Mouse (Mus musculus): ENCODE data around the gene Mapk8ip1. TPM values are rescaled to one million over a fixed set of nuclear protein-coding genes. Genes with fewer than 3 reads are reported as not detected.

Mapk8ip1 gene
- polyA plus RNA-seq, 1 experiment from 2014 or later: 22.0 TPM

DNA sequence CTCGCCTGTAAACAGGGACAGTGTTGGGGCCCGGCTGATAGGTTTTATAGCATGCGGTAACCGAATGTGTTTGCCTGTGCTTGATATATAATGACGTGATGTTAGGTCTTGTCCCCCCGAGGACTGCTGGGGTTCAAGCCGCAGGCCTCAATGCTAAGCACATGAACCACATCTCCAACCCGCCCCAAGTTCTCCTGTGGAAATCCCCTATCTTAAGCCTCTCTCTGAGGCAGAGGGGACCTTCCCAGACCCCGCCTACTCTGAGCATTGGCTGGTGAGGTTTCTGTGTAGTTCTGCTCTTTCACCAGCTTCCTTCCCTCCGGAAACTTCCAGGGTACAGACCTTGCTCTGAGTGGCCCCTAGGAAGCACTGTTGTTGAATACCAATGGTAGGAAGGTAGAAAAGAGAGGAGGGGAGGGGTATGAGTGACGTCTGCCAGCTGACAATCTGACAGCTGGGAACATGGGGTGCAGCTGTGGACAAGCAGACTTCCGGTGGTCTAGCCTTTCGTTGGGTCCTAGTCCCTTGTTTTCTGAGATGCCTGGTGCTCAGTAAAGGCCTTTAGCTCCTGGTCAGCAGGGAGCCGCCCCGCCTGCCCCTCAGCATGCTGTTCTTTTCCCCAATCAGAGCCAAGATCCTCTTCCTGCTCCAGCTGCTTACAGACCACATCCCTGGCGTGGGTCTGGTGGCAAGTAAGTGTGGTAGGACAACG lies 21.1 kb downstream of the Mapk8ip1 start:
- H3K4me1 ChIP-seq: peaks cover 9% of the 10 kb centered on the region
- WGBS: 77% methylated on average over 17 of the region's 17 CpGs
- no peak overlapping the region for H3K4me2 ChIP-seq
- H3K27ac ChIP-seq: no peak overlapping the region
- peaks cover 80% of the 10 kb centered on the region for H3K36me3 ChIP-seq
- H3K27me3 ChIP-seq: no peaks in the 10 kb centered on the region
- no peaks in the 10 kb centered on the region for H3K9me3 ChIP-seq
- H3K9ac ChIP-seq: no peak overlapping the region
- no peak for ATAC-seq (ENCODE audit: insufficient number of reproducible peaks, insufficient read depth, low FRiP score, low TSS enrichment, low read depth)
- no peak overlapping the region for H3K4me3 ChIP-seq

DNA sequence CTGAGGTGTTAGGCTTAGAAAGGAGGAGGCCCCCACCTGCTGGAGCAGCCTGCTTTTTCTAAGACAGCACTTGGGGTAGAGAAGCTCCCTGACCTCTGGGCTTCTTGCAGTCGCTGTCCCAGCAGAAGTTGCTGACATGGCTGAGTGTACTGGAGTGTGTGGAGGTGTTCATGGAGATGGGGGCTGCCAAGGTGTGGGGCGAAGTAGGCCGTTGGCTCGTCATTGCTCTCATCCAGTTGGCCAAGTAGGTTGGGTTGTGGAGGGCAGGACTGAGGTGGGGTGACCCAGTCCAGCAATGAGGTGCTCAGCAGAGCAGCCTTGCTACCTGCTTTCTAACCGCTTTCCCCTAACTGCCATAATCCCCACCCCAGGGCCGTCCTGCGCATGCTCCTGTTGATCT lies 23.7 kb downstream of the Mapk8ip1 start:
- peaks cover 8% of the 10 kb centered on the region for H3K27me3 ChIP-seq

DNA sequence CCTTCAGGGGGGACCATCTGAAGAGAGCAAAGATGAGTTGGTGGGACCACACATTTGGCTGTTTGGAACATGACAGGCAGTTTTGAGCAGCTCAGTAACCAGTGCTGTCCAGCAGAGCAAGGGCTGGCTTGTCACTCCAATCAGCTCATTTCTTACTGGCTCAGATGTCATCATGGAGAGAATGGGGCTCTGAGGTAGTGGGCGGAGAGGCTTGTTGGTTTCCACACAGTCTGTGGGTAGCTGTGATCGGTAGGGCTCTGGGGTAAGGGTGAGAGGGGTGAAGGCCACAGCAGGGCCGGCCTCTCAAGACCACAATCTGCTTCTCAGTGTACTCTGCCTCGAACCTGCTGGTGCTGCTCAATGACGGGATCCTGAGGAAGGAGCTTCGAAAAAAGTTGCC lies 24.8 kb downstream of the Mapk8ip1 start:
- H3K4me2 ChIP-seq: peak overlapping the region; percentile 87
- no peaks in the 10 kb centered on the region for H3K9me3 ChIP-seq
- H3K4me1 ChIP-seq: peaks cover 38% of the 10 kb centered on the region
- H3K4me3 ChIP-seq: peak overlapping the region; percentile 76
- no peak for ATAC-seq (ENCODE audit: insufficient number of reproducible peaks, insufficient read depth, low FRiP score, low TSS enrichment, low read depth)
- WGBS: 85% methylated on average over 6 of the region's 6 CpGs
- no peak overlapping the region for H3K27ac ChIP-seq
- peaks cover 43% of the 10 kb centered on the region for H3K36me3 ChIP-seq
- H3K9ac ChIP-seq: peak overlapping the region; percentile 82
- peaks cover 18% of the 10 kb centered on the region for H3K27me3 ChIP-seq

More for the DNA sequence above, 23.7 kb downstream of the Mapk8ip1 start:
- Histone ChIP-seq H3K4me1 (peaks cover 28% of the 10 kb centered on the region), H3K9me3 (no peaks in the 10 kb centered on the region), H3K36me3 (peaks cover 54% of the 10 kb centered on the region), H3K4me2 (no peak overlapping the region), H3K9ac (no peak overlapping the region), H3K4me3 (no peak overlapping the region), H3K27ac (no peak overlapping the region)
- WGBS: 85% methylated on average over 7 of the region's 7 CpGs
- no peak for ATAC-seq (ENCODE audit: insufficient number of reproducible peaks, insufficient read depth, low FRiP score, low TSS enrichment, low read depth)

DNA sequence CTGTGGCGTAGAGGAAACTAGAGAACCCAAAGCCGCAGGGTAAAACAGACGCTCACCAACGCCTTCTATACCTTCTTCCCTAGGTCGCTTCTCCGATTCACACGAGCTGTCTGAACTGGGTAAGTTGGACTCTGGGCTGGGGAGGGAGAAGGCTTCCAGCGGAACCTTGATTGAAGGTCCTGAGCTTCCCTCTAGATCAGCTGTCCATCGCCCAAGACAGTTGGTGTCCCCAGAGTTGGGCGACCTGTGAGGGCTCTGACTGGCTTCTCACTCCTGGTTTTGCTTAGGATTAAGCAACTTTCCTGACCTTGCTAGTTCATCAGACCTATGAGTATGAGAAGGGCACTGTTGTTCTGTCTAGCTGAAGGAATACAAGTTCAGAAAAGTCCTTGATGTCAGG lies 25.3 kb downstream of the Mapk8ip1 start:
- Histone ChIP-seq H3K4me1 (peaks cover 43% of the 10 kb centered on the region), H3K27me3 (peaks cover 23% of the 10 kb centered on the region), H3K4me3 (peak overlapping the region; percentile 76), H3K36me3 (peaks cover 38% of the 10 kb centered on the region), H3K4me2 (peak overlapping the region; percentile 87), H3K9ac (peak overlapping the region; percentile 82), H3K9me3 (no peaks in the 10 kb centered on the region), H3K27ac (peak overlapping the region; percentile 92)
- 13% methylated on average over 10 of the region's 10 CpGs for WGBS
- ATAC-seq (ENCODE audit: insufficient number of reproducible peaks, insufficient read depth, low FRiP score, low TSS enrichment, low read depth): no peak

DNA sequence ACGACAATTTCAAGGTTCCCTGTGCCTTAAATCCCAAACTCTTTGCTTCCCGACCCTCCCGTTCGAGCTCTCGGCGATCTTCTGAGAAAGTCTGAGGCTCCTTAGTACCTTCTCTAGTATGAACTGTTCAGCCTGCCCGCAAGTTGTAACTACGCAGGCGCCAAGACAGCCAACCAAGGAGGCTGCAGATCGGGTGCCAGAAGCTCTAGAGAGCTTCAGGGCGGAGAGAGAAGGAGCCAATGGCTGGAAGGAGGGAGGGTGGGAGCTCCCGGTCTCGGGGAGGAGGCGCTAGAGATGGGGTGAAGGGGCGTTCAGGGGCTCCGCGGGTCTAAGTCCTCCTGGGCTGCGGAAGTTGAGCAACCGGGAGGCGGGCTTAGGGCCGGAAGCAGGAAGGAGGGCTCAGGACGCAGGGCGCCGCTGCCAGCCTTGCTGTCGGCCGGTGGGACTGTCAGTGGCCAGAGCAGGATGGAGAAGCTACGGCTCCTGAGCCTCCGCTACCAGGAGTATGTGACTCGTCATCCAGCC lies 25.9 kb downstream of the Mapk8ip1 start:
- Histone ChIP-seq H3K4me3 (peak overlapping the region; percentile 76), H3K9me3 (no peaks in the 10 kb centered on the region), H3K27ac (peak overlapping the region; percentile 92), H3K27me3 (peaks cover 29% of the 10 kb centered on the region), H3K36me3 (peaks cover 32% of the 10 kb centered on the region), H3K4me1 (peaks cover 50% of the 10 kb centered on the region), H3K4me2 (peak overlapping the region; percentile 87), H3K9ac (peak overlapping the region; percentile 82)
- peak; percentile 89 for ATAC-seq (ENCODE audit: insufficient number of reproducible peaks, insufficient read depth, low FRiP score, low TSS enrichment, low read depth)
- WGBS: 0% methylated on average over 29 of the region's 29 CpGs

DNA sequence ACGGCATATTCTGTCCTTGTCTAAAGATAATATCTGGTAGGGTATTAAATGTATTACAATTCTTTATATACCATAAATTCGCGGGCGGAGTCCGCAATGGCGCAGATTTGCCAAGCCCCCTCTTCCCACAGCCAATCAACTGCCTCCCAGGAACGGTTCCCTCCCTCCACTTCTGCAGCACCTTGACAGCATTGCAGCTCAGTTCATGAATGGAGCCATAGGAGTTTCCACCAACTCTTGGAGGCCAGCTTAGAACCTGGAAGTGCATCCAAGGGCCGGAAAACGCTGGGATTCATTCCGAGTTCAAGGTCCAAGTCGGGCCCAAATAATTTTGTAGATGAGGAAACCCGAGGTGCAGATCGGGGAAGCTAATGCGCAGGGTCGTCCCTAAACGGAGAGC lies 26.5 kb downstream of the Mapk8ip1 start, which contains the start of the genes Pex16 and Large2:
Gene Pex16, plus strand, starts transcription at position 163 of the 400 bp plus-strand sequence.
Gene Large2, minus strand, starts transcription at position 356 of the 400 bp plus-strand sequence.
- H3K9me3 ChIP-seq: no peaks in the 10 kb centered on the region
- peaks cover 36% of the 10 kb centered on the region for H3K27me3 ChIP-seq
- H3K36me3 ChIP-seq: peaks cover 26% of the 10 kb centered on the region
- peak within 1 kb of the TSS; percentile 82 for H3K9ac ChIP-seq
- peak within 1 kb of the TSS; percentile 87 for H3K4me2 ChIP-seq
- peak within 1 kb of the TSS; percentile 76 for H3K4me3 ChIP-seq
- H3K4me1 ChIP-seq: peaks cover 53% of the 10 kb centered on the region
- 2% methylated on average over 16 of the region's 16 CpGs for WGBS
- H3K27ac ChIP-seq: peak within 1 kb of the TSS; percentile 92
- ATAC-seq (ENCODE audit: insufficient number of reproducible peaks, insufficient read depth, low FRiP score, low TSS enrichment, low read depth): no peak

DNA sequence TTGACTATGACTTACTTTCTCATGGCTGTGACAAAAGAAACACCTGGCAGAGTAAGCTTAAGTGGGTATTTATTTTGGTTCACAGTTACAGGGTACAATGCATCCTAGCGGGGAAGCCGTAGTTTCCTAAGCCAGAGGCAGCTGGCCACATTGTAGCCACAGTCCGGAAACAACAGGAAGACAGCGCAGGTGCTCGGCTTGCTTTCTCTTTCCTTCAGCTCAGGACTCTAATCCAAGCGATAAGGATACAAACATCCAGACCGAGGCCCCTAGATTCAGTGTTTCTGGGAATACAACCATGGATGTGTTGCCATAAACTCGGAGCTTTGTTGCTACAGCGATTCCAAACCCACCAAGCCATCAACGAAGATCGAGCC lies 27.6 kb downstream of the Mapk8ip1 start:
- H3K9ac ChIP-seq: no peak overlapping the region
- peak overlapping the region; percentile 87; the same call in 1 of the 2 replicates for H3K4me2 ChIP-seq
- no peak for ATAC-seq (ENCODE audit: insufficient number of reproducible peaks, insufficient read depth, low FRiP score, low TSS enrichment, low read depth)
- H3K9me3 ChIP-seq: no peaks in the 10 kb centered on the region
- peak overlapping the region; percentile 69 for H3K27ac ChIP-seq
- peaks cover 53% of the 10 kb centered on the region for H3K4me1 ChIP-seq
- 76% methylated on average over 11 of the region's 11 CpGs for WGBS
- no peak overlapping the region for H3K4me3 ChIP-seq
- peaks cover 15% of the 10 kb centered on the region for H3K36me3 ChIP-seq
- peaks cover 43% of the 10 kb centered on the region for H3K27me3 ChIP-seq

DNA sequence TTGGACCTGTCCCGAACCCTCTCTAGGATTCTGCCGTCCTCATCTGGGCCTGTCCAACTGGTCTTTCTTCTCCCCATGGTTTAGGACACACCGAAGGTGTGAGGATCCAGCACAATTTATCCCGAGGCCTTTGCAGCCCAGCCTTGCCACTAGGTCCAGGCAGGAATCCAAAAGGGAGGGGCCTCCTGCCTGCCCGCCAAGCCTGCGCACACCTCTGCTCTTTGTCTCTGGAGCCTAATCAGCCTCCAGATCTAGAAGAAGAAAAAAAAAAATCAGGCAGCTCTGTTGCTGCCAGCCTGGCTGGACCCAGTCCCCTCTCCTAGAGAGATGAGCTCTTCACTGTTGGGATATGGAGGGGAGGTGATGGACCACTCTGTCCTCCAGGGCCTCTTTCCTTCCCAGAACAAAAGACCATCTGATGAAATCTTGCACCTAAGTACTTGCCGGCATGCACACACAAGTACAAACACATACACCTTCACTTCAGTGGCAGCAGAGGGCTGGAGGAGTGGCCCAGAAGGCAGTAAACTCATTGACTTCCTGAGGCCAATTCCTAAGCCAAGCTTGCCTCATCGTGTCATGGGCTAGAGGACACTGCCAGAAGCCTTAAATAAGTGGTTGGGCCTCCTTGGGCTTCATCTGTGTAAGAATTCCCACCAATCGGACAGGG lies 28.2 kb downstream of the Mapk8ip1 start:
- ATAC-seq (ENCODE audit: insufficient number of reproducible peaks, insufficient read depth, low FRiP score, low TSS enrichment, low read depth): no peak
- H3K36me3 ChIP-seq: 0 out of 2 replicates have a peak, but pooled peaks cover 9% of the 10 kb centered on the region
- H3K4me3 ChIP-seq: no peak overlapping the region
- H3K9me3 ChIP-seq: no peaks in the 10 kb centered on the region
- WGBS: 37% methylated on average over 9 of the region's 9 CpGs
- H3K27ac ChIP-seq: peak overlapping the region; percentile 69
- peaks cover 43% of the 10 kb centered on the region for H3K27me3 ChIP-seq
- peak overlapping the region; percentile 12; the same call in 1 of the 2 replicates for H3K4me2 ChIP-seq
- H3K4me1 ChIP-seq: peaks cover 53% of the 10 kb centered on the region
- H3K9ac ChIP-seq: 0 out of 2 replicates have a peak overlapping the region, but pooled peaks have one; percentile 6

DNA sequence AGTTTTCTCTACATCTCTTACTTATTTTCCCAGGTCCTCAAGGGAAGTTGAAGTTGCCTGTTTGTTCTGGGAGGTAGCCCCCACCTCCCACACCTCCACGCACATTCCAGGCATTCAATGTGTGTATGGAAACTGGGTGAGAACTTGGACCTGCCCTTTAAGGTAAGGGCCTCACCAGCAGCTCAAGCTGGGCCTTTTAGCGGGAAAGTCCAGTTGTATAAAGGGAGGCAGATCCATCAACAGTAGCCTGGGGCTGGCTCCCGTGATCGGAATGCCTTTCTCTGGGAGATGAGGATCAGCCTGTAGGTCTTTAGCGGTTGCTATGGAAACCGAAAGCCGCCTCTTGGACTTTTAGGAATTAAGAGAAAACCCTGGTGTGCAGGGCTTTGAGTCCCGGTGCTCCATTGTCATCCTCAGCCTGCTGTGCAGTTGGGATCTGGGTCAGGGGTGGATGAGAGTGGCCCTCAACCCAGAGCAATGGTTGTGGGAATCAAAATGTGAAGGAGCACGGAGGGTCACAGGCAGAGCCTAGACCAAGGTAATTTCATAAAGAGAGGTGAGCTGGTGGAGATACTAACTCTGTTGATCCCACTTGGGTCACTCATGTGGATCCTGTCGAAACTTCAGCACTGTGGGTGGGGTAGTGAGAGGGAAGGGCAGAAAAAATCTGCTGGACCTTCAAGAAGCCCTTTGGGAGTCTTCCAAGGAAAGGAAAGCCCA lies 28.9 kb downstream of the Mapk8ip1 start:
- Histone ChIP-seq H3K9me3 (no peaks in the 10 kb centered on the region), H3K4me3 (no peak overlapping the region), H3K9ac (no peak overlapping the region), H3K27ac (peak overlapping the region; percentile 69), H3K27me3 (peaks cover 43% of the 10 kb centered on the region), H3K4me1 (peaks cover 53% of the 10 kb centered on the region), H3K4me2 (peak overlapping the region; percentile 91), H3K36me3 (0 out of 2 replicates have a peak, but pooled peaks cover 2% of the 10 kb centered on the region)
- no peak for ATAC-seq (ENCODE audit: insufficient number of reproducible peaks, insufficient read depth, low FRiP score, low TSS enrichment, low read depth)
- WGBS: 14% methylated on average over 10 of the region's 10 CpGs

DNA sequence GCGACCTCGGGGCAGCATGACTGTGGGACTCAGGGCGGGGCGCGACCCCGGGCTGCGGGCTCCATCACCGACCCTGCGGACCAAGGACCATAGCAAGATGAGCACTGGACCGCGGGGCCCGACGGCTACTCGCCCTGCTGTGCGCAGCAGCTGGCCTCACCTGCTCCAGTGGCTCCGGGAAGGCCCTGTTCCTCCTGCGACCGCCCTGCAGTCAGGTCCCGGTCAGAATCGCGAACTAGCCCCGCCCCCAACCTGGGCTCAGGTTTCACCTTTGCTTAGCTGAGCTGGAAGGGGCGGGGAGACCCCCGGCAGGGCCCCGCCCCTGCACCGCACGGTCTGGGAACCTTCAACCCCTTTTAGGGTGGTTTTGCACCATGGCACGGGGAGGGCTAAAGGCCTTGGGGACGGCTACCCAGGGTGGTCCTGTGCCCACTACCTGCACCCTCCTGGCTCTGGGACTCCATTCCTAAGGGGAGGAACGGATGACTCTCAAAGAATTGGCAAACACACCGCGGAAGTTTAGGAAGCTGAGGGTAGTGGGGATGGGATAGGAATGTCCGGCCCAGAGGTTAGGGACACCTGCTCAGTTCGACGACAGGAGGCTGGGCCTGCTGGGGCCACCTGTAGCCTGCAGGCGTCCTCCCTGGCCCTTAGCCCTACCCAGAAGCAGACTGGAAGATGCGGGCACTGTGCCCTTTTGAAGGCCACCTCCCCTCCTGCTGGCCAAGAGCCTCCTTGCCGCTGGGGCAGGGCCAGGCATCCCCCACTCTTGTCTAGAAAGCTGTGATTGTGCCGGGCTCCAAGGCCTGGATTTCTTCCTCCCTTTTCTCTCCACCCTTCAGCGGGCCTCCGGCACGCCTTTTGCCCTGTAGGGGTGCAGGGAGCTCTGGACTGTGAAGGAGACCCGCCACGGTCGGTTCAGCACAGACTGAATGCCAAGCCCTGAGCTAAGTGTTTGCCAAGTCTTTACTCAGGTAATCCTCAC lies 29.9 kb downstream of the Mapk8ip1 start:
- peaks cover 49% of the 10 kb centered on the region for H3K4me1 ChIP-seq
- peak overlapping the region; percentile 91 for H3K4me2 ChIP-seq
- H3K36me3 ChIP-seq: peaks cover 6% of the 10 kb centered on the region
- no peak for ATAC-seq (ENCODE audit: insufficient number of reproducible peaks, insufficient read depth, low FRiP score, low TSS enrichment, low read depth)
- H3K27ac ChIP-seq: peak overlapping the region; percentile 69; the same call in 1 of the 2 replicates
- no peaks in the 10 kb centered on the region for H3K9me3 ChIP-seq
- H3K9ac ChIP-seq: peak overlapping the region; percentile 73
- WGBS: 1% methylated on average over 45 of the region's 45 CpGs
- H3K27me3 ChIP-seq: peaks cover 43% of the 10 kb centered on the region
- peak overlapping the region; percentile 54 for H3K4me3 ChIP-seq

Data from embryonic facial prominence, embryonic 13.5 days (tissue).